Comparison of ENCODE assay signal across 18 mouse cellular contexts in genomic region chr4:138984744-138985143, GRCm38 (mm10). TPM values are rescaled to one million over a fixed set of nuclear protein-coding genes. Genes with fewer than 3 reads are reported as not detected.
A peak's percentile ranks its signal among the peaks of the same experiment; 100 is the strongest.
DNase-seq lines count a peak whose midpoint lies in the region; ATAC-seq and TF ChIP-seq lines count a peak whose summit lies in the region.
"Had no signal": no experiment of that assay in that cellular context is flagged by ENCODE, and none has a peak within 500 bp of the region (broad histone marks: within the 10 kb centered on the region; RNA-seq: fewer than 3 reads in every experiment).

No protein-coding gene starts in this region.

- no peak overlapping the region for H3K4me3 ChIP-seq in intestine, postnatal 0 days (ENCODE audit: low read depth, low read length)
- no peak overlapping the region for H3K4me3 ChIP-seq in intestine, embryonic 15.5 days (replicated peaks)
- H3K4me3 ChIP-seq in lung, embryonic 14.5 days (ENCODE audit: low read depth, low read length) = no peak overlapping the region
- no peak overlapping the region for H3K4me3 ChIP-seq in MEL (ENCODE audit: control insufficient read depth in 1 of 2, insufficient read depth in 1 of 2, low read depth in 2 of 2, low read length in 2 of 2)
- no peak overlapping the region for H3K4me3 ChIP-seq in small intestine, adult 2 months (ENCODE audit: low read depth, low read length)
- H3K4me3 ChIP-seq: forebrain, embryonic 13.5 days; midbrain, embryonic 12.5 days had no signal

- ATAC-seq in intestine, postnatal 0 days = no peak
- no peak for ATAC-seq in intestine, embryonic 15.5 days
- no peak for ATAC-seq in lung, embryonic 14.5 days (ENCODE audit: insufficient read depth)
- ATAC-seq: forebrain, embryonic 13.5 days had no signal

- H3K27ac ChIP-seq in intestine, postnatal 0 days (ENCODE audit: low read depth, low read length) = no peak overlapping the region
- H3K27ac ChIP-seq in intestine, embryonic 15.5 days = no peak overlapping the region
- no peak overlapping the region for H3K27ac ChIP-seq in lung, embryonic 14.5 days (ENCODE audit: low read depth)
- no peak overlapping the region for H3K27ac ChIP-seq in MEL (ENCODE audit: control insufficient read depth, low read depth, low read length)
- no peak overlapping the region for H3K27ac ChIP-seq in small intestine, adult 2 months (ENCODE audit: insufficient read depth, low read depth, low read length)
- H3K27ac ChIP-seq: forebrain, embryonic 13.5 days; hindbrain, embryonic 14.5 days; midbrain, embryonic 12.5 days had no signal

- TF ChIP-seq RAD21 in MEL (IDR thresholded peaks at IDR 0.05; ENCODE audit: low read depth, low read length) = no peak

- no peak for TF ChIP-seq POLR2A in MEL (IDR thresholded peaks at IDR 0.05; ENCODE audit: control insufficient read depth in 1 of 2, insufficient read depth in 1 of 2, low read depth in 1 of 2, low read length in 2 of 2, poor library complexity in 1 of 2)
- no peak for TF ChIP-seq POLR2A in small intestine, adult 2 months (IDR thresholded peaks at IDR 0.05; ENCODE audit: low read depth, low read length)

- H3K9ac ChIP-seq in intestine, postnatal 0 days (ENCODE audit: low read depth, low read length) = no peak overlapping the region
- H3K9ac ChIP-seq in intestine, embryonic 15.5 days = no peak overlapping the region
- no peak overlapping the region for H3K9ac ChIP-seq in lung, embryonic 14.5 days
- no peak overlapping the region for H3K9ac ChIP-seq in MEL (ENCODE audit: control insufficient read depth, low read depth, low read length, poor library complexity, severe bottlenecking)
- H3K9ac ChIP-seq: forebrain, embryonic 13.5 days; hindbrain, embryonic 14.5 days; midbrain, embryonic 12.5 days had no signal

- no peak overlapping the region for H3K4me2 ChIP-seq in intestine, postnatal 0 days (replicated peaks; ENCODE audit: low read depth)
- H3K4me2 ChIP-seq in intestine, embryonic 15.5 days (replicated peaks) = no peak overlapping the region
- no peak overlapping the region for H3K4me2 ChIP-seq in lung, embryonic 14.5 days
- H3K4me2 ChIP-seq: forebrain, embryonic 13.5 days; hindbrain, embryonic 14.5 days; midbrain, embryonic 12.5 days had no signal

- no peak for TF ChIP-seq EP300 in MEL (IDR thresholded peaks at IDR 0.05; ENCODE audit: low read depth in 1 of 2, low read length in 2 of 2)

- H3K79me2 ChIP-seq in MEL (ENCODE audit: control insufficient read depth, insufficient read depth, low read length, poor library complexity) = no peaks in the 10 kb centered on the region

- H3K27me3 ChIP-seq in intestine, postnatal 0 days (replicated peaks; ENCODE audit: control insufficient read depth, insufficient read depth, low read length) = no peaks in the 10 kb centered on the region
- H3K27me3 ChIP-seq in intestine, embryonic 15.5 days (replicated peaks) = no peaks in the 10 kb centered on the region
- no peaks in the 10 kb centered on the region for H3K27me3 ChIP-seq in lung, embryonic 14.5 days (ENCODE audit: insufficient read depth, low read length)
- H3K27me3 ChIP-seq in MEL (ENCODE audit: control insufficient read depth in 1 of 2, insufficient read depth in 2 of 2, low read length in 2 of 2) = no peaks in the 10 kb centered on the region
- H3K27me3 ChIP-seq in small intestine, adult 2 months (ENCODE audit: control insufficient read depth, insufficient read depth, low read length) = no peaks in the 10 kb centered on the region
- H3K27me3 ChIP-seq: forebrain, embryonic 13.5 days; midbrain, embryonic 12.5 days had no signal

- peak; percentile 57 for TF ChIP-seq CTCF in intestine, postnatal 0 days (IDR thresholded peaks at IDR 0.05; ENCODE audit: low read depth)
- peak; percentile 46 for TF ChIP-seq CTCF in lung, embryonic 14.5 days (IDR thresholded peaks at IDR 0.05; ENCODE audit: low read depth)
- peak; percentile 36 to 51 (median 37); a peak in 4 of 6 replicates for TF ChIP-seq CTCF in MEL (IDR thresholded peaks at IDR 0.05 in 2 of 3, conservative IDR thresholded peaks at IDR 0.05 in 1 of 3; ENCODE audit: control insufficient read depth in 1 of 3, insufficient read depth in 1 of 3, low read depth in 2 of 3, low read length in 3 of 3, poor library complexity in 1 of 3, severe bottlenecking in 1 of 3)
- TF ChIP-seq CTCF in small intestine, adult 2 months (IDR thresholded peaks at IDR 0.05; ENCODE audit: extremely low read depth, insufficient read length, insufficient replicate concordance, low read depth, low read length) = peak; percentile 47; the same call in 1 of the 2 replicates

- H3K4me1 ChIP-seq in intestine, postnatal 0 days (replicated peaks; ENCODE audit: control insufficient read depth, insufficient read depth, low read length) = 0 out of 2 replicates have a peak, but pooled peaks cover 9% of the 10 kb centered on the region
- H3K4me1 ChIP-seq in intestine, embryonic 15.5 days (replicated peaks) = peaks cover 4% of the 10 kb centered on the region
- no peaks in the 10 kb centered on the region for H3K4me1 ChIP-seq in lung, embryonic 14.5 days (ENCODE audit: insufficient read depth)
- no peaks in the 10 kb centered on the region for H3K4me1 ChIP-seq in MEL (ENCODE audit: control insufficient read depth in 1 of 2, insufficient read depth in 2 of 2, low read length in 2 of 2)
- no peaks in the 10 kb centered on the region; the same call in 1 of the 2 replicates for H3K4me1 ChIP-seq in small intestine, adult 2 months (ENCODE audit: control insufficient read depth, insufficient read depth, insufficient read length, low read length)
- H3K4me1 ChIP-seq: midbrain, embryonic 12.5 days had no signal

- no peaks in the 10 kb centered on the region for H3K36me3 ChIP-seq in intestine, postnatal 0 days (ENCODE audit: control insufficient read depth, insufficient read depth)
- H3K36me3 ChIP-seq in intestine, embryonic 15.5 days = no peaks in the 10 kb centered on the region
- no peaks in the 10 kb centered on the region for H3K36me3 ChIP-seq in lung, embryonic 14.5 days (ENCODE audit: insufficient read depth)
- no peaks in the 10 kb centered on the region; a peak in 1 of 4 replicates for H3K36me3 ChIP-seq in MEL (ENCODE audit: control insufficient read depth in 1 of 2, insufficient read depth in 2 of 2, low read length in 2 of 2)
- peaks cover 20% of the 10 kb centered on the region for H3K36me3 ChIP-seq in small intestine, adult 2 months (ENCODE audit: control insufficient read depth, insufficient read depth, low read length)
- H3K36me3 ChIP-seq: midbrain, embryonic 12.5 days had no signal

- 81% methylated on average over 7 of the region's 7 CpGs for WGBS in intestine, postnatal 0 days
- 73% methylated on average over 7 of the region's 7 CpGs for WGBS in intestine, embryonic 15.5 days
- 72% methylated on average over 7 of the region's 7 CpGs for WGBS in lung, embryonic 14.5 days
- 86% methylated on average over 7 of the region's 7 CpGs for WGBS in small intestine, adult 2 months

- H3K9me3 ChIP-seq in intestine, postnatal 0 days (ENCODE audit: control insufficient read depth) = no peaks in the 10 kb centered on the region
- no peaks in the 10 kb centered on the region for H3K9me3 ChIP-seq in intestine, embryonic 15.5 days
- no peaks in the 10 kb centered on the region for H3K9me3 ChIP-seq in lung, embryonic 14.5 days (ENCODE audit: low read depth, low read length)
- no peaks in the 10 kb centered on the region for H3K9me3 ChIP-seq in MEL (replicated peaks; ENCODE audit: insufficient read depth, low read length)
- H3K9me3 ChIP-seq: forebrain, embryonic 13.5 days had no signal

- DNase-seq in lung, embryonic 14.5 days = no peak
- DNase-seq in lung, postnatal 25 days (ENCODE audit: low spot score) = no peak
- no peak for DNase-seq in MEL (ENCODE audit: low read depth, low spot score)
- no peak for DNase-seq in right cerebral cortex, adult 18-20 months
- DNase-seq in yolk sac, embryonic 10.5 days (ENCODE audit: low spot score) = no peak
- DNase-seq: adrenal gland, adult 8-10 months; cerebellum, postnatal 10 days; heart, adult 11 months; lung, postnatal 14 days; thymus, adult 2 months had no signal

TF ChIP-seq in MEL, 35 proteins besides CTCF, POLR2A, EP300 and RAD21:
- no peak for TF ChIP-seq BHLHE40 (IDR thresholded peaks at IDR 0.05; ENCODE audit: borderline replicate concordance, low read depth, low read length)
- 0 out of 2 replicates have a peak, but pooled peaks have one; percentile 13 for TF ChIP-seq SMC3 (IDR thresholded peaks at IDR 0.05; ENCODE audit: low read depth, low read length)

RNA-seq across cellular contexts. Expression of gene Tmco4, which starts 12.1 kb away (rescaled TPM):
- 11.0 and 12.2 TPM in 2 replicates for polyA plus RNA-seq in intestine, postnatal 0 days (2015; fragmentation: Nextera tagmentation; extraction: Ambion mirVana)
- polyA plus RNA-seq in intestine, embryonic 15.5 days (2015; fragmentation: Nextera tagmentation; extraction: Ambion mirVana) = 14.1 and 14.3 TPM in 2 replicates
- 2.6 and 3.7 TPM in 2 replicates for polyA plus RNA-seq in lung, embryonic 14.5 days (2014; fragmentation: Nextera tagmentation; extraction: Ambion mirVana)
- total RNA-seq in MEL (2012; rRNA removed) = 22.0 and 24.7 TPM in 2 replicates
- 10 to 100 TPM in 1 of 2 experiments, not detected in 1; 16.5 TPM for polyA plus RNA-seq in MEL (2012; ENCODE audit: insufficient read depth in 1 of 2, insufficient read length in 2 of 2, low read depth in 1 of 2, low replicate concordance in 2 of 2, missing spikeins in 1 of 2)
- 23.2 and 34.2 TPM in 2 replicates for polyA plus RNA-seq in small intestine, adult 2 months (2012; rRNA removed)

RNA-seq across cellular contexts. Expression of gene Rnf186, which starts 17.8 kb away (rescaled TPM):
- 65.2 and 70.7 TPM in 2 replicates for polyA plus RNA-seq in intestine, postnatal 0 days (2015; fragmentation: Nextera tagmentation; extraction: Ambion mirVana)
- polyA plus RNA-seq in intestine, embryonic 15.5 days (2015; fragmentation: Nextera tagmentation; extraction: Ambion mirVana) = 79.5 and 98.0 TPM in 2 replicates
- 0.24 and 0.69 TPM in 2 replicates for polyA plus RNA-seq in lung, embryonic 14.5 days (2014; fragmentation: Nextera tagmentation; extraction: Ambion mirVana)
- total RNA-seq in MEL (2012; rRNA removed) = 0.19 TPM in 1 of 2 replicates, not detected in the other
- under 1 TPM in 1 of 2 experiments, not detected in 1; 0.61 TPM for polyA plus RNA-seq in MEL (2012; ENCODE audit: insufficient read depth in 1 of 2, insufficient read length in 2 of 2, low read depth in 1 of 2, low replicate concordance in 2 of 2, missing spikeins in 1 of 2)
- polyA plus RNA-seq in small intestine, adult 2 months (2012; rRNA removed) = 309 and 461 TPM in 2 replicates
- total RNA-seq: adrenal gland, adult 8-10 months; left cerebral cortex, adult 18-20 months had no signal
- polyA plus RNA-seq: hindbrain, embryonic 14.5 days; limb, embryonic 14.5 days; midbrain, embryonic 12.5 days had no signal

Comparison
In these comparisons a context has a peak if more than half of its experiments do, and no peak if none do; other contexts are left out.
1. RNA of gene Rnf186, which starts 17.8 kb away (polyA plus RNA-seq): 309 to 461 TPM in small intestine, adult 2 months, 79.5 to 98.0 TPM in intestine, embryonic 15.5 days and 65.2 to 70.7 TPM in intestine, postnatal 0 days; 0.61 TPM in MEL and 0.24 to 0.69 TPM in lung, embryonic 14.5 days; every median in the first group is over 10 times any median in the second.
2. Peak in every context shown above with its lines, with median percentiles within 50 percentile points of each other: CTCF ChIP-seq.